Mouse (Mus musculus) bone marrow macrophage, adult 2 months (primary cell): ENCODE data around the gene Gm9774.

ENCODE experiments used
- CTCF ChIP-seq: IDR thresholded peaks from 2 replicates; pipeline ENCODE4 v1.5.1; 2012; ENCODE audit warnings: low read depth, mild to moderate bottlenecking, low read length, moderate library complexity
- POLR2A ChIP-seq: IDR thresholded peaks from 2 replicates; pipeline ENCODE4 v1.6.1; 2012; ENCODE audit warnings: mild to moderate bottlenecking, low read depth, low read length, borderline replicate concordance

- no peak for TF ChIP-seq CTCF
- no peak for TF ChIP-seq POLR2A
These were observed 11.0 kb upstream of the Gm9774 start for GRCm38 (mm10) chr3:92440177-92440576.
